Mouse (Mus musculus): ENCODE results near the gene B630019K06Rik. TPM values are rescaled to one million over a fixed set of nuclear protein-coding genes. Genes with fewer than 3 reads are reported as not detected.
A peak's percentile ranks its signal among the peaks of the same experiment; 100 is the strongest.
"Not testable (repeated sequence)": the region's sequence is repeated elsewhere in the genome, so short reads cannot be mapped to it uniquely, and the experiment has no call there.

Gene B630019K06Rik
- total RNA-seq (2021) = 1 to 10 TPM in 1 of 2 experiments, under 1 TPM in 1; 0.73 to 1.6 TPM

- intact Hi-C loops (cut with DNase I) = no loop called here
- DNase-seq = peak; percentile 66 to 68
These were observed at the start of gene B630019K06Rik for GRCm38 (mm10) chrX:8892343-8893155. Gene B630019K06Rik, plus strand, starts transcription at chrX:8892382.

DNA sequence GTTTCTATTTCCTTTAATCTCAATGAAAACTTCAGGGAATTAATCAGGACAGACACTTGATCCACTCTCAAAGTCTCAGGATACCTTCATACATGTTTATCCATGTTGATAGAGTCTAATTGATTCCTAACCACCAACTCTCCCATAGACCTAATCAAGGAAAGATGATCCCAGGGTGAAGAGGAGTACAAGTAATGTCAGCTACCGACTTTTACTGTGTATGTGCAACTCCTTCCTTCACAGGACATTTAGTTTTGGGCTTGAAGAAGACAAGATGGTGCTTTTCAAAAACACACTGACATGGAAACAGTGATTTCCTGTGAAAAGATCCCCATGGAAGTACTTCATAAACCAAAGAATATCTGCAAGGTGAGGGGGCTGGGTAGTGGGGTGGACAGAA, 48.5 kb upstream of the B630019K06Rik start, which contains the start of gene Gm6592:
Gene Gm6592, plus strand, starts transcription at position 301 of the 400 bp plus-strand sequence.
- intact Hi-C loops (cut with DNase I) = no loop called here
- DNase-seq = no peak

- intact Hi-C loops (cut with DNase I) = no loop called here
- DNase-seq = no peak
These were observed 39.7 kb upstream of the B630019K06Rik start for GRCm38 (mm10) chrX:8852486-8852885.

DNA sequence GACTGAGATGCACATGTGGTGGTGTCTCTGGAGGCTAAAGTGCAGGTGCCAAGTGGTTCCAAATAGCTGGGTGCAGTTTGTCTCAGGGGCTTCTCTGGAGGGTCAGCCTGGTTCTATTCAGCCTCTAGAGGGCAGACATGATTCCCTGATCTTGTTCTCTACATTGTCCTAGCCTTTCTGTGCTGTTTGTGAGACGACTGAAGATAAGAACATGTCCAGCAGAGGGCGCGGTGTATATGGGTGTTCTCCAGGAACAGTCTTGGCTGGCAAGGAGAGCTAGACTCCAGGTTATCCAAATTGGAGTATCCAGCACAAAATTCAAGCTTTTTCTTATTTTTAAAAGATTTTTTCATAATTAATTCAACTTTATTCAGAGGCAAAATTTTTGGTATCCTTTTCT, 27.9 kb upstream of the B630019K06Rik start:
- DNase-seq = peak; percentile 31 to 51
- intact Hi-C loops (cut with DNase I) = not testable (repeated sequence)

- intact Hi-C loops (cut with DNase I) = loop anchor here (1.0 to 10.0 kb wide), 2 partner anchors 35 to 349 kb away; partner anchors contain the start of gene Gm14459
- not testable (repeated sequence) for DNase-seq
These were observed 18.2 kb upstream of the B630019K06Rik start, which contains the start of gene Gm5751 for GRCm38 (mm10) chrX:8873953-8874352. Gene Gm5751, plus strand, starts transcription at chrX:8874253.

DNA sequence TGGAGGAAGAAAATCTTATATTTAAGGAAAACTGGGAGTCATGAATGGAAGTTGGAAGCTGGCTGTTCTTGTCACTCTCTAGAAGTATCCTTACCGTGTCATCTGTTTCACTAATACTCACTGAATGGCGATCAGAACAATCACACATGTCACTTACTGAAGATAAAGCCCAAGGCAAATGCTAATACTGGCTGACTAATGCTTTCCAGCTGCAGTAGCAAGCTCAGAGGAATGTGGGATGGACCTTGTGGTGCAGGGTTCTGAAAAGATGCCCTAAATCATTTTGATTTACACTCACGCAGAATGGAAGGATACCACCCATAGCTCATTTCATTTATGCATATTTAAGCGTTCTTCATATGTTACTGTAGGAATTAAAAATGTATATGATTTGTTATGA, 7.8 kb upstream of the B630019K06Rik start:
- intact Hi-C loops (cut with DNase I) = no loop called here
- DNase-seq = no peak

GRCm38 (mm10) chrX:8891975-8892342, 223 bp upstream of the B630019K06Rik start:
- intact Hi-C loops (cut with DNase I) = no loop called here
- DNase-seq = no peak

GRCm38 (mm10) chrX:8893182-8893651, 1.0 kb downstream of the B630019K06Rik start:
- intact Hi-C loops (cut with DNase I) = no loop called here
- DNase-seq = peak; percentile 3 to 4

GRCm38 (mm10) chrX:8900823-8901222, 8.6 kb downstream of the B630019K06Rik start:
- no peak for DNase-seq
- intact Hi-C loops (cut with DNase I) = no loop called here

- DNase-seq = no peak
These were observed 9.8 kb downstream of the B630019K06Rik start for GRCm38 (mm10) chrX:8901906-8902472.

GRCm38 (mm10) chrX:8921080-8921479, 28.9 kb downstream of the B630019K06Rik start:
- DNase-seq = no peak
- intact Hi-C loops (cut with DNase I) = no loop called here

More at GRCm38 (mm10) chrX:8901906-8902472, 9.8 kb downstream of the B630019K06Rik start:
- intact Hi-C loops (cut with DNase I) = no loop called here

- DNase-seq = no peak
- intact Hi-C loops (cut with DNase I) = no loop called here
These were observed 29.8 kb downstream of the B630019K06Rik start for GRCm38 (mm10) chrX:8921813-8922607.

DNA sequence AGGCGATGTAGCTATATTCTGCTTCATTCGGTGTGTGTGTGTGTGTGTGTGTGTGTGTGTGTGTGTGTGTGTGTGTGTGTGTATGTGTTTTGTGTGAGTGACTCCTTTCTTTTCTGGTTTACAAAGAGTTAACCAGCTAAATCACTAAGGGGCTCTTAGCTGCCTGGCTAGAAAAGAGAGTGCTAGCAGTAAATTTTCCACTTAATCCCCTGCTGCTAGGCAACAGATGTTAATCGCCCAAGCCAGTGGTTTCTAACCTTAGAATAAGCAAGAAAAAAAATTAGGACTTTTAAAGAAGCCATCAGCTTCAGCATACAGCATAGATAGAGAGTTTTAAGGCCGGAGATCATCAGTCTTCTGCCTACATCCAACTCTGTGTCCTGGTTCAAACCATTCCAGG, 35.1 kb downstream of the B630019K06Rik start:
- intact Hi-C loops (cut with DNase I) = no loop called here

GRCm38 (mm10) chrX:8944041-8944440, 51.9 kb downstream of the B630019K06Rik start:
- no peak for DNase-seq
- intact Hi-C loops (cut with DNase I) = no loop called here

More for the DNA sequence above, 35.1 kb downstream of the B630019K06Rik start:
- no peak for DNase-seq

Other genes with a start within 250 kb of the B630019K06Rik start
- not detected for gene Ssxb8, start 201.5 kb upstream of the B630019K06Rik start, total RNA-seq (2021)
- not detected for gene Ssx9, start 143.9 kb upstream of the B630019K06Rik start, total RNA-seq (2021)
- not detected for gene Ssxb5, start 88.7 kb upstream of the B630019K06Rik start, total RNA-seq (2021)
- not detected for gene Gm6592, start 48.4 kb upstream of the B630019K06Rik start, total RNA-seq (2021)
- gene Gm5751, start 18.1 kb upstream of the B630019K06Rik start, total RNA-seq (2021) = not detected
- not detected for gene Fthl17b, start 70.6 kb downstream of the B630019K06Rik start, total RNA-seq (2021)
- not detected for gene Fthl17c, start 84.2 kb downstream of the B630019K06Rik start, total RNA-seq (2021)
- gene Fthl17d, start 94.4 kb downstream of the B630019K06Rik start, total RNA-seq (2021) = not detected
- not detected for gene Fthl17e, start 141.1 kb downstream of the B630019K06Rik start, total RNA-seq (2021)
- gene Fthl17f, start 170.6 kb downstream of the B630019K06Rik start, total RNA-seq (2021) = not detected
- gene 4930402K13Rik, start 212.2 kb downstream of the B630019K06Rik start, total RNA-seq (2021) = not detected

Measured in heart, postnatal 36 days (tissue).